Mouse (Mus musculus) thymus, adult 2 months (tissue): ENCODE measurements around the gene Acad10. TPM values are rescaled to one million over a fixed set of nuclear protein-coding genes. Genes with fewer than 3 reads are reported as not detected.
"Not testable (repeated sequence)": the region's sequence is repeated elsewhere in the genome, so short reads cannot be mapped to it uniquely, and the experiment has no call there.

Experiments used
- DNase-seq: peaks from one replicate; pipeline ENCODE4 v3.0.0; 2021
- H3K27ac ChIP-seq: fragments of 200-500 bp; 2 replicates; pipeline ENCODE4 v1.5.1; 2012; ENCODE audit warnings: low read length, control low read depth; ENCODE audit not compliant: control insufficient read depth, insufficient read depth
- H3K27me3 ChIP-seq: fragments of 200-500 bp; 2 replicates; pipeline ENCODE4 v1.6.1; 2012; ENCODE audit warnings: mild to moderate bottlenecking, low read length, moderate library complexity, mixed read lengths; ENCODE audit not compliant: control insufficient read depth, insufficient read depth
- H3K36me3 ChIP-seq: fragments of 200-500 bp; 2 replicates; pipeline ENCODE4 v1.6.1; 2012; ENCODE audit warnings: mild to moderate bottlenecking, low read length, moderate library complexity; ENCODE audit not compliant: control insufficient read depth, insufficient read depth
- H3K4me1 ChIP-seq: fragments of 200-500 bp; replicated peaks from 2 replicates; pipeline ENCODE4 v1.6.1; 2012; ENCODE audit warnings: low read length; ENCODE audit not compliant: control insufficient read depth, insufficient read depth
- H3K4me3 ChIP-seq: fragments of 200-500 bp; 2 replicates; pipeline ENCODE4 v1.5.1; 2012; ENCODE audit warnings: mild to moderate bottlenecking, low read length, control low read depth, moderate library complexity; ENCODE audit not compliant: control insufficient read depth, insufficient read depth
- CTCF ChIP-seq: fragments of 200-500 bp; IDR thresholded peaks from 2 replicates; pipeline ENCODE4 v1.5.1; 2012; ENCODE audit warnings: mild to moderate bottlenecking, control low read depth, low read length, moderate library complexity, borderline replicate concordance; ENCODE audit not compliant: control insufficient read depth, poor library complexity, insufficient read depth; ENCODE audit errors: extremely low read depth
- POLR2A ChIP-seq: fragments of 200-500 bp; IDR thresholded peaks from 2 replicates; pipeline ENCODE4 v1.6.1; 2012; ENCODE audit warnings: mild to moderate bottlenecking, low read length, control low read depth, moderate library complexity; ENCODE audit not compliant: control insufficient read depth, poor library complexity, insufficient read depth; ENCODE audit errors: extremely low read depth
- WGBS: fragments of 180-500 bp; shearing (Covaris S2); methylation state at CpG from one replicate; pipeline ENCODE4 v1.1.7; 2018; 5-methylcytosine and 5-hydroxymethylcytosine counted together
- polyA plus RNA-seq: library from polyadenylated mRNA; depleted of rRNA; stranded (reverse); fragments of >200 nt; gene quantifications from 2 replicates; pipeline ENCODE4 v1.2.3, GENCODE M21; 2012

The Acad10 gene
- polyA plus RNA-seq, 1 experiment: 7.2 TPM

- WGBS: 95% methylated on average over 6 of the region's 6 CpGs
- H3K4me1 ChIP-seq: no peaks in the 10 kb centered on the region
- no peak overlapping the region for H3K4me3 ChIP-seq
- no peaks in the 10 kb centered on the region for H3K36me3 ChIP-seq
- no peak overlapping the region for H3K27ac ChIP-seq
- TF ChIP-seq POLR2A (no peak), CTCF (no peak)
- H3K27me3 ChIP-seq: no peaks in the 10 kb centered on the region
- DNase-seq: no peak
These were observed 36.4 kb upstream of the Acad10 start for GRCm38 (mm10) chr5:121696761-121697160.

DNA sequence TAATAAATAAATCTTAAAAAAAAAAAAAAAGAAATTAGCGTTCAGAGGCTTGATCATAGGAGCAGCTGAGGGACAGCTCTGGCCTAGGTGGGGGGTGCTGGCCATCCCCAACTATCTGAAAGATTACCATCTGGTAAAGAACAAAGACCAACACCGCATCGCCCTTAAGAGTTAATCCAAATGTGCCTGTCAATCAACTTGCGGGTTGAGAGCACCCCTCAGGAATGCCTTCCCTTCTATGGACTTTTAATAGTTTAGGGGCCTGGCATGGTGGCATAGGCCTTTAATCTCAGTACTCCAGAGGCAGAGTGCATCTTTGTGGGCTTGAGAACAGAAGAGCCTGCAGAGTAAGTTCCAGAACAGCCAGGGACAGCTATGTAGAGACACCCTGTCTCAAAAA is 32.6 kb upstream of the Acad10 start:
- Histone ChIP-seq H3K4me3 (no peak overlapping the region), H3K36me3 (no peaks in the 10 kb centered on the region), H3K27me3 (no peaks in the 10 kb centered on the region), H3K27ac (no peak overlapping the region), H3K4me1 (no peaks in the 10 kb centered on the region)
- WGBS: 95% methylated on average over 4 of the region's 4 CpGs
- DNase-seq: no peak
- TF ChIP-seq POLR2A (no peak), CTCF (no peak)

DNA sequence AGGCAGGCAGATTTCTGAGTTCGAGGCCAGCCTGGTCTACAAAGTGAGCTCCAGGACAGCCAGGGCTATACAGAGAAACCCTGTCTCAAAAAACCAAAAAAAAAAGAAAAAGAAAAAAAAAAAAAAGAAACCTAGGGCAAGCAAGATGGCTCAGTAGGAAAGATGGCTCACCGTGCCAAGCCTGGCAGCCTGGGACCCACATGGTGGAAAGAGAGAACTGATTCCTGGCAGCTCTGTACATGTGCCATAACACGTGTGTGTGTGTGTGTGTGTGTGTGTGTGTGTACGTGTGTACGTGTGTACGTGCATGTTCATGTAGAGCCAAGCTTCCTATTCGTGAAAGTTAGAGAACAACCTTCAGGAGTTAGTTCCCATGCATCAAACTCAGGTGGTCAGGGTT is 31.1 kb upstream of the Acad10 start:
- H3K36me3 ChIP-seq, H3K4me1 ChIP-seq, H3K4me3 ChIP-seq, H3K27me3 ChIP-seq, DNase-seq, H3K27ac ChIP-seq: not testable (repeated sequence)
- WGBS: 93% methylated on average over 7 of the region's 7 CpGs

- Histone ChIP-seq H3K4me3 (no peak overlapping the region), H3K27me3 (no peaks in the 10 kb centered on the region), H3K36me3 (peaks cover 13% of the 10 kb centered on the region), H3K4me1 (no peaks in the 10 kb centered on the region), H3K27ac (no peak overlapping the region)
- no peak for DNase-seq
- 88% methylated on average over 7 of the region's 7 CpGs for WGBS
- no peak for TF ChIP-seq CTCF
- TF ChIP-seq POLR2A: no peak
These were observed 30.3 kb upstream of the Acad10 start for GRCm38 (mm10) chr5:121690482-121691211.

GRCm38 (mm10) chr5:121686113-121686898 is 26.0 kb upstream of the Acad10 start:
- no peak for DNase-seq
- no peak overlapping the region for H3K4me3 ChIP-seq
- no peaks in the 10 kb centered on the region for H3K4me1 ChIP-seq
- peaks cover 54% of the 10 kb centered on the region for H3K36me3 ChIP-seq
- no peak overlapping the region for H3K27ac ChIP-seq
- H3K27me3 ChIP-seq: no peaks in the 10 kb centered on the region
- TF ChIP-seq POLR2A (no peak), CTCF (no peak)
- 90% methylated on average over 15 of the region's 15 CpGs for WGBS

- no peak overlapping the region for H3K27ac ChIP-seq
- no peaks in the 10 kb centered on the region for H3K4me1 ChIP-seq
- WGBS: 97% methylated on average over 6 of the region's 6 CpGs
- H3K36me3 ChIP-seq: peaks cover 62% of the 10 kb centered on the region
- no peak for TF ChIP-seq POLR2A
- no peak for TF ChIP-seq CTCF
- no peak for DNase-seq
- H3K27me3 ChIP-seq: no peaks in the 10 kb centered on the region
- H3K4me3 ChIP-seq: no peak overlapping the region
These were observed 25.2 kb upstream of the Acad10 start for GRCm38 (mm10) chr5:121685495-121685894.

DNA sequence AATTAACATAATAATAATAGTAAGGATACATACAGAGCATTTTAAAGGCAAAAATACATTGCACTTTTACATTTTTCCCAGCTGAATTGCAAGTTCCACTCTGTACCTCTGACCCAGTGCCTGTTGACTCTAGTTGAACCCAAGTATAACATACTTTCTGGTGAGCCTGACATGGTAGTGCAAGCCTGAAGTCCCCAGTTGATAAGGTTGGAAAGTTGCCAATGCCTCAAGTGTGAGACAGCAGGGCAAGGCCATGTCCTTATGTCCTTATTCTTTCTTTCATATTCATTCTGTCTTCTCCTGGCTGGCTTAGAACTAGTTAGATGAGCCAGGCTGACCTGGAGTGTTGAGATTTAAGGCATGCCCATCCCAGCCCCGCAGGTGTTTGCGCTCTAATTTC is 21.9 kb upstream of the Acad10 start:
- no peaks in the 10 kb centered on the region for H3K4me1 ChIP-seq
- H3K4me3 ChIP-seq: no peak overlapping the region
- H3K36me3 ChIP-seq: peaks cover 94% of the 10 kb centered on the region
- H3K27ac ChIP-seq: no peak overlapping the region
- no peaks in the 10 kb centered on the region for H3K27me3 ChIP-seq
- no peak for DNase-seq
- 96% methylated on average over 2 of the region's 2 CpGs for WGBS
- TF ChIP-seq CTCF (no peak), POLR2A (no peak)
